Mouse (Mus musculus) MEL (cell line): ENCODE data around the gene Prmt1.

ENCODE experiments used
- CHD1 ChIP-seq: IDR thresholded peaks from 2 replicates; pipeline ENCODE4 v1.6.1; 2012; ENCODE audit warnings: low read depth, mild to moderate bottlenecking, inconsistent platforms, low read length, improper control_type of control experiment
- CTCF ChIP-seq, 3 experiments: IDR thresholded peaks in 2 of 3; conservative IDR thresholded peaks in 1 of 3; 2 replicates each; pipeline ENCODE4 v1.5.1; 2011 to 2012; ENCODE audit warnings: low read length in 3 of 3, low read depth in 2 of 3, mild to moderate bottlenecking in 2 of 3, improper control_type of control experiment in 1 of 3, inconsistent platforms in 1 of 3, mixed read lengths in 1 of 3, moderate library complexity in 1 of 3; ENCODE audit not compliant: control insufficient read depth in 1 of 3, insufficient read depth in 1 of 3, poor library complexity in 1 of 3, severe bottlenecking in 1 of 3
- E2F4 ChIP-seq: IDR thresholded peaks from 2 replicates; pipeline ENCODE4 v1.6.1; 2011; ENCODE audit warnings: low read depth, low read length, improper control_type of control experiment, borderline replicate concordance
- EP300 ChIP-seq, 2 experiments: IDR thresholded peaks; 2 replicates each; pipeline ENCODE4 v1.6.1; 2011; ENCODE audit warnings: improper control_type of control experiment in 2 of 2, low read length in 2 of 2, low read depth in 1 of 2, mild to moderate bottlenecking in 1 of 2
- HCFC1 ChIP-seq: IDR thresholded peaks from 2 replicates; pipeline ENCODE4 v1.6.1; 2012; ENCODE audit warnings: low read depth, mild to moderate bottlenecking, inconsistent platforms, low read length, improper control_type of control experiment, moderate library complexity
- KAT2A ChIP-seq: conservative IDR thresholded peaks from 2 replicates; pipeline ENCODE4 v1.6.1; 2012; ENCODE audit warnings: low read depth, low read length, improper control_type of control experiment, inconsistent platforms
- MAFK ChIP-seq: IDR thresholded peaks from 2 replicates; pipeline ENCODE4 v1.6.1; 2011; ENCODE audit warnings: low read depth, mild to moderate bottlenecking, low read length, improper control_type of control experiment, borderline replicate concordance
- NELFE ChIP-seq: IDR thresholded peaks from 2 replicates; pipeline ENCODE4 v1.6.1; 2011; ENCODE audit warnings: low read depth, low read length, improper control_type of control experiment
- POLR2A ChIP-seq, 2 experiments: IDR thresholded peaks; 2 replicates each; pipeline ENCODE4 v1.6.1; 2011 to 2012; ENCODE audit warnings: low read length in 2 of 2, mild to moderate bottlenecking in 2 of 2, control low read depth in 1 of 2, improper control_type of control experiment in 1 of 2, low read depth in 1 of 2, moderate library complexity in 1 of 2; ENCODE audit not compliant: control insufficient read depth in 1 of 2, insufficient read depth in 1 of 2, poor library complexity in 1 of 2
- SIN3A ChIP-seq: IDR thresholded peaks from 2 replicates; pipeline ENCODE4 v1.6.1; 2012; ENCODE audit warnings: low read length, improper control_type of control experiment, inconsistent platforms
- TBP ChIP-seq: IDR thresholded peaks from 2 replicates; pipeline ENCODE4 v1.8.0; 2011; ENCODE audit warnings: low read depth, low read length, improper control_type of control experiment
- UBTF ChIP-seq: IDR thresholded peaks from 2 replicates; pipeline ENCODE4 v1.6.1; 2012; ENCODE audit warnings: low read depth, mild to moderate bottlenecking, inconsistent platforms, low read length, improper control_type of control experiment, moderate library complexity, borderline replicate concordance; ENCODE audit not compliant: insufficient read depth
- ZKSCAN1 ChIP-seq: IDR thresholded peaks from 2 replicates; pipeline ENCODE4 v1.6.1; 2012; ENCODE audit warnings: low read depth, mild to moderate bottlenecking, inconsistent platforms, low read length, improper control_type of control experiment, moderate library complexity
- ZNF384 ChIP-seq: IDR thresholded peaks from 2 replicates; pipeline ENCODE4 v1.6.1; 2012; ENCODE audit warnings: low read depth, mild to moderate bottlenecking, inconsistent platforms, low read length, improper control_type of control experiment

GRCm38 (mm10) chr7:44984833-44985164, 1.6 kb downstream of the Prmt1 start:
- no peak for TF ChIP-seq POLR2A (IDR thresholded peaks at IDR 0.05; ENCODE audit: control insufficient read depth in 1 of 2, insufficient read depth in 1 of 2, low read depth in 1 of 2, low read length in 2 of 2, poor library complexity in 1 of 2)
- no peak for TF ChIP-seq TBP
- TF ChIP-seq CTCF (IDR thresholded peaks at IDR 0.05 in 2 of 3, conservative IDR thresholded peaks at IDR 0.05 in 1 of 3; ENCODE audit: control insufficient read depth in 1 of 3, insufficient read depth in 1 of 3, low read depth in 2 of 3, low read length in 3 of 3, poor library complexity in 1 of 3, severe bottlenecking in 1 of 3), result no peak
- TF ChIP-seq UBTF, result no peak
- no peak for TF ChIP-seq MAFK
- TF ChIP-seq HCFC1, result no peak
- no peak for TF ChIP-seq E2F4
- TF ChIP-seq CHD1, result no peak
- TF ChIP-seq EP300 (IDR thresholded peaks at IDR 0.05; ENCODE audit: low read depth in 1 of 2, low read length in 2 of 2), result no peak
- no peak for TF ChIP-seq ZNF384
- TF ChIP-seq ZKSCAN1, result no peak
- TF ChIP-seq NELFE, result no peak
- TF ChIP-seq SIN3A, result no peak
- no peak for TF ChIP-seq KAT2A
